Mouse (Mus musculus): ENCODE data around the gene Gm49339. TPM values are rescaled to one million over a fixed set of nuclear protein-coding genes. Genes with fewer than 3 reads are reported as not detected.

The Gm49339 gene
- not detected for polyA plus RNA-seq (2014; fragmentation: Illumina TruSeq; extraction: RNeasy Lipid Tissue Mini Kit (QIAGEN cat#74804); ENCODE audit: low replicate concordance)

DNA sequence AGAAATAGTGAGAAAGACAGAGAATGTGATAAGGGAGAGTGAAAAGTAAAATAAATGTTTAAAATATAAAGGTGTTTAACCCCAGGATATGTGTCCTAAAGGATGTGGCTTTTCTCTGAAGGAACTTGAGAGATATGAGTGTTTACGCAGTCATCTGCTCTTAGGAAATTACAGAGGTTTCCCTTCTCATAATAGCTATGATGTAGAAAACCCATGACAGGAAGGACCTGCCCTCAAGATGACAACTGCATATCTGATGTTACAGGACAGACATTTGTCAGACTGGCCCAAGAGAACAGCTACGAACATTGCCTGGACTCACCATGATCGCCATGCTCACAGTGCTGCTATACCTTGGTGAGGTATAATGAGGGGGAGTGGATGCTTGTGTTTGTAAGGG is at the start of gene Gm49339, which contains the start of gene Lilr4b:
Gene Gm49339, plus strand, starts transcription at position 216 of the 400 bp plus-strand sequence.
Gene Lilr4b, plus strand, starts transcription at position 236 of the 400 bp plus-strand sequence.

DNA sequence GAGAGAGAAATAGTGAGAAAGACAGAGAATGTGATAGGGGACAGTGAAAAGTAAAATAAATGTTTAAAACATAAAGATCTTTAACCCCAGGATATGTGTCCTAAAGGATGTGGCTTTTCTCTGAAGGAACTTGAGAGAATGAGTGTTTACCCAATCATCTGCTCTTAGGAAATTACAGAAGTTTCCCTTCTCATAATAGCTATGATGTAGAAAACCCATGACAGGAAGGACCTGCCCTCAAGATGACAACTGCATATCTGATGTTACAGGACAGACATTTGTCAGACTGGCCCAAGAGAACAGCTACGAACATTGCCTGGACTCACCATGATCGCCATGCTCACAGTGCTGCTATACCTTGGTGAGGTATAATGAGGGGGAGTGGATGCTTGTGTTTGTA is 10.3 kb downstream of the Gm49339 start, which contains the start of gene Lilrb4a:
Gene Lilrb4a, plus strand, starts transcription at position 266 of the 400 bp plus-strand sequence.

Other genes starting within 250 kb of the Gm49339 start
- gene Lilr4b, start within 50 bp of the Gm49339 start, polyA plus RNA-seq (2014; fragmentation: Illumina TruSeq; extraction: RNeasy Lipid Tissue Mini Kit (QIAGEN cat#74804); ENCODE audit: low replicate concordance), result 9.5 TPM
- 27.1 TPM for gene Lilrb4a, start 10.3 kb downstream of the Gm49339 start, polyA plus RNA-seq (2014; fragmentation: Illumina TruSeq; extraction: RNeasy Lipid Tissue Mini Kit (QIAGEN cat#74804); ENCODE audit: low replicate concordance)
- not detected for gene Fam162b, start 109.9 kb downstream of the Gm49339 start, polyA plus RNA-seq (2014; fragmentation: Illumina TruSeq; extraction: RNeasy Lipid Tissue Mini Kit (QIAGEN cat#74804); ENCODE audit: low replicate concordance)
- not detected for gene Gprc6a, start 150.8 kb downstream of the Gm49339 start, polyA plus RNA-seq (2014; fragmentation: Illumina TruSeq; extraction: RNeasy Lipid Tissue Mini Kit (QIAGEN cat#74804); ENCODE audit: low replicate concordance)
- gene Rfx6, start 197.1 kb downstream of the Gm49339 start, polyA plus RNA-seq (2014; fragmentation: Illumina TruSeq; extraction: RNeasy Lipid Tissue Mini Kit (QIAGEN cat#74804); ENCODE audit: low replicate concordance), result 4.2 TPM

Measured in small intestine, adult 10 weeks (tissue).